Mouse (Mus musculus): Measurements from ENCODE around the gene Pik3cd. TPM values are rescaled to one million over a fixed set of nuclear protein-coding genes. Genes with fewer than 3 reads are reported as not detected.

The Pik3cd gene
- polyA plus RNA-seq, 1 experiment from 2014 or later: 5.0 TPM

DNA sequence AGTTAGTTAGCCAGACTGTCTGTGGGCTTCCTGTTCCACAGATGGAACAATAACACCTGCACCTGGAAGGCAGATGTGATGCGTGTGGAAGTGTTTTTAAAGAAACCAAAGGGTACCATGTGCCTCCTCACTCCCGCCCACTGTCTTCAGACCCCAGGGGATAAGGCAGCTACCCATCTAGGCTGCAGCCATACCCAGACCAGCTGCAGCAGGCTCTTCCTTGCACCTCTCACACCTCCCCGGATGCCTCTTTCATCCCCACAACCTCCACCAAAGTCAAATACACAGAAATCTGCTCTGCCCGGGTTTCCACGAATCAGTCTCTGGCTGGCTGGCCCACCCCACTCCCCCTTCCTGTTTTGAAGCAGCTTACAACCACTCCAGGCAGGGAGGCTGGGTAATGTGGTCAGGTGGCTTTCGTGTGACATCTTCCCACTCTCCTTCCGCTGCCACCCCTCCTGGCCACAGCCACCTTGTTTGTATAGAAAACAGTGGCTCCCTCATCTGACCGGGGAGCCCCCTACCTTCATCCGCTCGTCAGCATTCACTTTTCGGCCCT is 44.4 kb downstream of the Pik3cd start:
- H3K36me3 ChIP-seq: peaks cover 34% of the 10 kb centered on the region
- H3K9me3 ChIP-seq: no peaks in the 10 kb centered on the region
- ATAC-seq (ENCODE audit: low FRiP score, low read depth): no peak
- no peaks in the 10 kb centered on the region for H3K27me3 ChIP-seq
- H3K4me2 ChIP-seq (replicated peaks): no peak overlapping the region
- 67% methylated on average over 11 of the region's 11 CpGs for WGBS
- no peak overlapping the region for H3K4me3 ChIP-seq
- H3K9ac ChIP-seq: no peak overlapping the region
- H3K4me1 ChIP-seq: no peaks in the 10 kb centered on the region
- no peak overlapping the region for H3K27ac ChIP-seq

DNA sequence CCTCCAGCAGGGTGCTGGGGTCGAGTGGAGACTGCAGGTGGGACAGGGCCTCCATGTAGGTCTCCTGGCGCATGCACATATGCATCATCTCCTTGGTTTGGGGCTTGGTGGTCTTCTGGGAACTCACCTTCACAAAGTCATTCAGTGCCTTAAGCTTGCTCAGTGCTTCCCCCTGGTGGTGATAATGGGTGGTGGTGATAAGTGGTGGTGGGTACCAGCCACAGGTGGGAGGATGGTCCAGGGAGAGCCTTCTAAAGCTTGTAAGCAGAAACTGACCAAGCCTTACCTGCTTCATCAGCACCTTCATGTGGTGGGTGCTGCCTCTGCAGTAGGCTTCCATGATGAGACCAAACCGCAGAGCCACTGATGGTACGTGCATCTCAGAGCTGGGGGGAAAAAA is 48.1 kb downstream of the Pik3cd start:
- Histone ChIP-seq H3K27ac (no peak overlapping the region), H3K9ac (no peak overlapping the region), H3K36me3 (peaks cover 63% of the 10 kb centered on the region), H3K4me2 (replicated peaks) (no peak overlapping the region), H3K9me3 (no peaks in the 10 kb centered on the region), H3K4me1 (no peaks in the 10 kb centered on the region), H3K27me3 (no peaks in the 10 kb centered on the region), H3K4me3 (no peak overlapping the region)
- WGBS: 93% methylated on average over 4 of the region's 4 CpGs
- no peak for ATAC-seq (ENCODE audit: low FRiP score, low read depth)

DNA sequence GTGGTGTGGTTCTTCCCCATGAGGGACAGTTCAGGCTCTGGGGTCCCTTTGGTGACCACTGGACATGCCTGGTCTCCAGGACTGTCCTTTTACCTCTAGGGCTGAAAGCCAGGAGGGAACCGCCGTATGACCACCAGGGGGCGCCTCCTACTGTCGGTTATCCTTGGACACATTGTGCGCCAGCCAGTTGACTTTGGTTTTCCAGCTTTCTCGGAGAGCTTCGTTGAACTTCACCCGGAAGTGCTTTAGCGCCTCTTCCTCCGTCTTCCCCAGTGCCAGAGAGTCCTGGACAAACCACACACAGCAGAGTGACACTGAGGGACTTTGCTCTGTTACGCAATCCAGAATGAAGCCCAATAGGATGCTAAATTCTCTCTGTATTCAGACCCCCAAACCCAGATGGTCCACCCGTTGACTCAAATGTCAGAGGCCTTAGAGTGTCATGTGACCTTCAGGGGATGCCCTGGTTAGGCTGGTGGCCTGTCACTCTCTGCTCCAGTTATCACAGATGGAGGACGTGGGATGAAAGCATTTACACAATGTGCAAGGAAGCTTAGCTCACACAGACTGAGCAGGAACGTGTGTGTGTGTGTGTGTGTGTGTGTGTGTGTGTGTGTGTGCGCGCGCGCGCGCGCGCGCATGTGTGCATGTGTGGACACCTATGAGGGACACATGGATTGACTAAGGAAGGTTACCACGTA is 51.7 kb downstream of the Pik3cd start:
- no peaks in the 10 kb centered on the region for H3K4me1 ChIP-seq
- 74% methylated on average over 24 of the region's 24 CpGs for WGBS
- H3K36me3 ChIP-seq: peaks cover 94% of the 10 kb centered on the region
- no peak overlapping the region for H3K4me2 ChIP-seq (replicated peaks)
- no peak overlapping the region for H3K27ac ChIP-seq
- no peak overlapping the region for H3K9ac ChIP-seq
- ATAC-seq (ENCODE audit: low FRiP score, low read depth): no peak
- no peak overlapping the region for H3K4me3 ChIP-seq
- no peaks in the 10 kb centered on the region for H3K27me3 ChIP-seq
- no peaks in the 10 kb centered on the region for H3K9me3 ChIP-seq

DNA sequence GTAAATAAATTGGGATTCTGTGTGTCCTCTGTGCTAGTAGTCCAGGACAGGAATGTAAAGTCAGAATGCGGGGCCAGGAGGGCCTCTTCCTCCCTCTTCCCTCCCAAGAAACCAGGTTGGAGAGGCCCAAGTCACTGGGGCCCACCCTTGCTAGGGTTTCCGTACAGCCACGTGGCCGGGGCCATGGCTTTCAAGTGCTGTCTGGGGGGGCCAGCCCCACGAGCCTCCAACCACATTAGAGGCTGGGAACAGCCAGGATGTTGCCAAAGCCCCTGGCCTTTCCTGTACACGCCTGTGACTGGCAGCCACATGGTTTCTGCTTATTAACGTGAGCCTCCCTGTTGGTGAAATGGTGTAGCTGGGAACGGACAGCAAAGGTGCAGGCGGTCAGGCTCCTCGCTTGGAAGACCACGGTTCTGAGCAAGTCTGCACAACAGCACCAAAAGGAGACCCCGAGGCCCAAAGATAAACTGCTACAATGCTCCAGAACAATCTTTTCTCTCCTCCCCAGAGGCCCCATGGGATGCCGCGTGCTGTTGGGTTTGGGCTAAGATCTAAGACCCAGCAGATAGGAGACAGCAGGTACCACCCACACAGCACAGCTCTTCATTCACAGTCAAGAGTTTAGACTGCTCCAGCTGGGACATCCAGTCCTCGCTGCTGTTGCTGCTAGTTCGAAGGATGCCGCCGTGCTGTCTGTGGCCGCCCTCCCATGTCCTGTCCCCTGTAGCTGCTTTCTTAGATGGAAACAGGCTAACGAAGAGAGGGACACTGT is 54.2 kb downstream of the Pik3cd start:
- peaks cover 95% of the 10 kb centered on the region for H3K36me3 ChIP-seq
- H3K4me2 ChIP-seq (replicated peaks): no peak overlapping the region
- H3K27ac ChIP-seq: no peak overlapping the region
- no peaks in the 10 kb centered on the region for H3K9me3 ChIP-seq
- 79% methylated on average over 20 of the region's 20 CpGs for WGBS
- H3K27me3 ChIP-seq: no peaks in the 10 kb centered on the region
- H3K4me1 ChIP-seq: no peaks in the 10 kb centered on the region
- no peak overlapping the region for H3K9ac ChIP-seq
- ATAC-seq (ENCODE audit: low FRiP score, low read depth): no peak
- no peak overlapping the region for H3K4me3 ChIP-seq

DNA sequence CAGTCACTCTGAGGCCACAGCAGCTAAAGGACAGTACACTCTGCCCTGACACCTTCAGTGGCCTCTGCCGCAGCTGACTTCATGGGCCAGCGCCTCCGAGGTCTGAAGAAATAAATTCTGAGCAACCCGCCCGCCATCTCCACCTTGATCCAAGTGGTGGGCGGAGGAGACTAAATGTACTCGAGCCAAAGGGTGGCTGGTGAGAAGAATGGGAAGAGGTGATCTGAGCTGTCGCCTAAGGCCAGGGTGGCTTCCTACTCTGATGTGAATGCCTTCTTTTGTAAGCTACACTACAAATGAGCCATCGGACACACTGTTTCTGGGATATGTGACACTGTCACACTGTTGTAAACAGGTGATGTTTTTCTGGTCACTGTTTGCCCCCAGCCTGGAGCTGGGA is 56.6 kb downstream of the Pik3cd start:
- ATAC-seq (ENCODE audit: low FRiP score, low read depth): no peak
- Histone ChIP-seq H3K27ac (no peak overlapping the region), H3K4me3 (no peak overlapping the region), H3K4me2 (replicated peaks) (no peak overlapping the region), H3K27me3 (no peaks in the 10 kb centered on the region), H3K36me3 (peaks cover 95% of the 10 kb centered on the region), H3K4me1 (no peaks in the 10 kb centered on the region), H3K9me3 (no peaks in the 10 kb centered on the region), H3K9ac (no peak overlapping the region)
- 88% methylated on average over 9 of the region's 9 CpGs for WGBS

DNA sequence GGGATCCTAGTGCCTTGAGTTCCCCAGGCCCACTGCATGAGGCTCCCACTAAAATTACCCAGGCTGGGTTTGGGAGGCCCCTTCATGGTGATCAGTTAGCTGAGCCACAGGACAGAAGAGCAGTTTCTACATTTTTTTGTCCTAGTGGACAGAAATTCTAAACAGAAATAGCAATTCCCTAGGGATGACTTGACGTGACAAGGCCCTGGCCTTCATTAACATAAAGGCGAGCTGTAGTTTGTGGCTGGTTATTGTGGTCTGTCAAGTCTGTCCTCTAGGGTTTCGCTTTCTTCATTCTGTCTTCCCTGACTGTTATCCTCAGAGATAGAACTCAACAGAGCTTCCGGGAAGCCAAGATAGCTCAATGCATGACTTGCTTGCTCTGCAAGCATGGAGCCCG is 60.4 kb downstream of the Pik3cd start:
- Histone ChIP-seq H3K9me3 (no peaks in the 10 kb centered on the region), H3K27me3 (no peaks in the 10 kb centered on the region), H3K4me3 (no peak overlapping the region), H3K27ac (no peak overlapping the region), H3K4me2 (replicated peaks) (no peak overlapping the region), H3K9ac (no peak overlapping the region), H3K4me1 (no peaks in the 10 kb centered on the region), H3K36me3 (peaks cover 91% of the 10 kb centered on the region)
- no peak for ATAC-seq (ENCODE audit: low FRiP score, low read depth)
- WGBS: 84% methylated on average over 5 of the region's 5 CpGs

DNA sequence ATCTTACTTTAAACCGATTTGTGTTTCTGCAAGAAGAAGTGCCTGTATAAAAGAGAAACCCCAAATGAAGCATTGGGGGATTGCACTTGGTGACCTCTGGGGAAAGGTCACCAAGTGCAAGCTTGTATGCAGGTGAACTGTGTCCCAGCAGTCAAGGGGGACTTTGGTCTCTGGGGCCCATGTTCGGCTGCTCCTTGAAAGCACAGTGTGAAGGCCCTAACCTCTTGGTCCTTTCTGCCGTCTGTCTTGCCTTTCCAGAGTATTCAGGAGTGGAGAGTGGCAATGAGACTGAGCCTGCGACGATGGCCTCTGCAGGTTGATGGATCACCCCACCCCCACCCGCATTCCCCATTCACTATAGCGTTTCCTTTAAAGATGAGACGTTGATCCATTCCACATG is 61.0 kb downstream of the Pik3cd start:
- Histone ChIP-seq H3K9me3 (no peaks in the 10 kb centered on the region), H3K27ac (no peak overlapping the region), H3K27me3 (no peaks in the 10 kb centered on the region), H3K36me3 (peaks cover 90% of the 10 kb centered on the region), H3K4me2 (replicated peaks) (no peak overlapping the region), H3K9ac (no peak overlapping the region), H3K4me1 (no peaks in the 10 kb centered on the region), H3K4me3 (no peak overlapping the region)
- WGBS: 58% methylated on average over 8 of the region's 8 CpGs
- ATAC-seq (ENCODE audit: low FRiP score, low read depth): no peak

DNA sequence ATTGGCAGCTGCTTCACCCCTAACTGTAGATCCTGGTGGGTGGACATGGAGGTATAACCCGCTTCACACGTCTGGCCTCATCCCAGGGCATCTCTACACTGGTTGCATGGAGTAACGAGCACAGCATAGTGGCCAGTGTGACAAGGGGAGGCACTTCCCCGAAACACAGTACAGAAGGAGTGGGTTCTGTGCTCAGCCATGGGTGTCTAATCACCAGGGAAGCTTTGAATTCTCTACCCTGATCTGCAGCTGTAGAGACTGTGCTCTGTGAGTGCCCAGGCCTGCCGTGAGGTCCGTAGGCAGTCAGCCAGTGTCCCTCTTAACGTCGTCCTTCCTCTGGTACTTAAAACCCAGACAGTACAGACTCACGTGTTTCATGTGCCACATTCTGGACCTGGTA is 61.5 kb downstream of the Pik3cd start:
- H3K4me1 ChIP-seq: no peaks in the 10 kb centered on the region
- no peak overlapping the region for H3K27ac ChIP-seq
- ATAC-seq (ENCODE audit: low FRiP score, low read depth): no peak
- H3K36me3 ChIP-seq: peaks cover 89% of the 10 kb centered on the region
- no peaks in the 10 kb centered on the region for H3K27me3 ChIP-seq
- WGBS: 80% methylated on average over 9 of the region's 9 CpGs
- H3K4me2 ChIP-seq (replicated peaks): no peak overlapping the region
- H3K9me3 ChIP-seq: no peaks in the 10 kb centered on the region
- no peak overlapping the region for H3K9ac ChIP-seq
- no peak overlapping the region for H3K4me3 ChIP-seq

DNA sequence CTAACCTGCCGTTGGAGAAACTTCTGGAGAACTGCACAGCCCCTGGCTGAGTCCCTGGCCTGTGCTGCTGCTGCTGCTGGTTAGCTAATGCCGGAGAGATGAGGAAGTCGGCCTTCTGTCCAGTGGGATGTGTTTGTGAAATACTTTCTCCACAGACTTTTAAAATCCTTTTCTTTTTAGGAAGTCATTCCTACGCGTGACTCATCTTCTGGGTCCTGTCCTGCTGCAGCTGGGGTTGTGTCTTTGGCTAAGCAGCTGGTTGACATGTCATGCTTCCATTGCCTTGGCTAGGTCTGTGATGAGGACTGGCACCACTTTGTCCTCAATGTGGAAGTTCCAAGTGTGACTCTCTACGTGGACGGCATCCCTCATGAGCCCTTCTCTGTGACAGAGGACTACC is 64.4 kb downstream of the Pik3cd start:
- H3K27ac ChIP-seq: no peak overlapping the region
- WGBS: 90% methylated on average over 7 of the region's 7 CpGs
- H3K9ac ChIP-seq: no peak overlapping the region
- H3K4me3 ChIP-seq: no peak overlapping the region
- H3K4me2 ChIP-seq (replicated peaks): no peak overlapping the region
- no peaks in the 10 kb centered on the region for H3K27me3 ChIP-seq
- H3K4me1 ChIP-seq: no peaks in the 10 kb centered on the region
- no peak for ATAC-seq (ENCODE audit: low FRiP score, low read depth)
- peaks cover 88% of the 10 kb centered on the region for H3K36me3 ChIP-seq
- H3K9me3 ChIP-seq: no peaks in the 10 kb centered on the region

DNA sequence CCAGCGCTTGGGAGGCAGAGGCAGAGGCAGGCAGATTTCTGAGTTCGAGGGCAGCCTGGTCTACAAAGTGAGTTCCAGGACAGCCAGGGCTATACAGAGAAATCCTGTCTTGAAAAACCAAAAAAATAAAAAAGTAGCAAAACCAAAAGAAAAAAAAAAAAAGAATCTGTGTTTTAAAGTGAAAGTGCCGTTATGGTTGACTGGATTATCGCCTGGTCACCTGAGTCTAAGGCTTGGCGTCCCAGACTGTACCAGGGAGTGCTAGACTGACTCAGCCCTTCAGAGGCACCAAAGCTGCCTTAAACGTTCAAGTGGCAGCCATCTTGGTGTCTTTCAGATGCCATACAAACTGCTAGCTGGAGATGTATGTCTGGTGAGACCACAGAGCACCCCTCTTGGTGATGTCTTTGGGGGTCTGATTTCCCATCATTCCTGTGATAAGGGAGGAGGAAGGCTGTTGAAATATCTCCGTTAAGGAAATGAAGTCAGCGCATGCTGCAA is 66.4 kb downstream of the Pik3cd start:
- Histone ChIP-seq H3K4me1 (no peaks in the 10 kb centered on the region), H3K27me3 (no peaks in the 10 kb centered on the region), H3K4me3 (no peak overlapping the region), H3K9me3 (no peaks in the 10 kb centered on the region), H3K36me3 (peaks cover 88% of the 10 kb centered on the region), H3K9ac (no peak overlapping the region), H3K27ac (no peak overlapping the region; the same call in 1 of the 2 replicates), H3K4me2 (replicated peaks) (no peak overlapping the region)
- no peak for ATAC-seq (ENCODE audit: low FRiP score, low read depth)
- WGBS: 94% methylated on average over 8 of the region's 8 CpGs

DNA sequence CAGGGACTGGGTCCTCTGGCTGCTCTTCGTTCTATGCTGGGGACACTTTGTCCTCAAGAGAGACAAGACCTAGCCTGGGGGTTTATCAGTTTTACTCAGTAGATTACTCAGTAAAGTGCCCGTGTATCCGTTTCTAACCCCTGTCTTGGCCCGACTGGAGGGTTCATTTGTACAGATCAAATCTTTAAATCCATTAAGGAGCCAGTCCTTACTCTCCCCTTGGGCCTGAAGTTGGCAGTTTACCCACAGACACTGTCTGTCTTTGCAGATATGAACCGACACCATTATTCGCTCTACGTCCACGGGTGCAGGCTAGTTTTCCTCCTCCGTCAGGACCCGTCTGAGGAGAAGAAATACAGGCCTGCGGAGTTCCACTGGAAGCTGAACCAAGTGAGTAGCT is 67.4 kb downstream of the Pik3cd start:
- Histone ChIP-seq H3K9ac (no peak overlapping the region), H3K4me1 (no peaks in the 10 kb centered on the region), H3K36me3 (peaks cover 89% of the 10 kb centered on the region), H3K9me3 (no peaks in the 10 kb centered on the region), H3K27me3 (no peaks in the 10 kb centered on the region), H3K27ac (no peak overlapping the region), H3K4me2 (replicated peaks) (no peak overlapping the region), H3K4me3 (no peak overlapping the region)
- no peak for ATAC-seq (ENCODE audit: low FRiP score, low read depth)
- 95% methylated on average over 11 of the region's 11 CpGs for WGBS

DNA sequence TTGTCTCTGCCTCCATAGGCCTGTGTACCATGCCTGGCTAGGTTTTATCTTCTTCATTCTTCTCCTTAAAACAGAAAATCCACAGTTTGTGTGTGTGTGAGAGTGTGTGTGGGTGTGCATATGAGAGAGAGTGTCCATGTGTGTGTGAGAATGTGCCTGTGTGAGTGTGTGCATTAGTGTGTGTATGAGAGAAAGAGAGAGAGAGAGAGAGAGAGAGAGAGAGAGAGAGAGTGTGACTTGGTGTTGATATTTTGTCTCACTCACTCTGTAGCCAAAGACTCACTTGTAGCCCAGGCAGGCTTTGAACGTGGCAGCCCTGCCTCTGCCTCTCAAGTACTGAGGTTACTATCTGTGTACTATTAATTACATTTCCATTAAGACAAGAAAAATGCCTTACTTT is 68.2 kb downstream of the Pik3cd start:
- Histone ChIP-seq H3K4me3 (no peak overlapping the region), H3K36me3 (peaks cover 89% of the 10 kb centered on the region), H3K9ac (no peak overlapping the region), H3K9me3 (no peaks in the 10 kb centered on the region), H3K27me3 (no peaks in the 10 kb centered on the region), H3K27ac (no peak overlapping the region), H3K4me1 (no peaks in the 10 kb centered on the region), H3K4me2 (replicated peaks) (no peak overlapping the region)
- no peak for ATAC-seq (ENCODE audit: low FRiP score, low read depth)
- 83% methylated on average over 1 of the region's 1 CpGs for WGBS
